Mouse (Mus musculus) lung, embryonic 14.5 days (tissue): ENCODE measurements at regions not wholly inside any gene's neighbourhood (a gene's known extent, or its start where the extent isn't known, plus 50 kb on each side); places are given as distances from the start of the nearest gene placed in this dataset.

Experiments used
- ATAC-seq: fragments of 200-750 bp; cut with Nextera tagmentation; 2 replicates; pipeline ENCODE4 v1.8.0; 2017; ENCODE audit warnings: mild to moderate bottlenecking, moderate TSS enrichment, moderate library complexity; ENCODE audit not compliant: insufficient read depth
- DNase-seq: peaks from one replicate; pipeline ENCODE4 v3.0.0-alpha.2; 2015
- H3K27ac ChIP-seq: fragments of 300-500 bp; sonication (generic); 2 replicates; pipeline ENCODE4 v1.5.1; 2014; ENCODE audit warnings: low read depth, mild to moderate bottlenecking, moderate library complexity
- H3K27me3 ChIP-seq: fragments of 300-500 bp; sonication (generic); 2 replicates; pipeline ENCODE4 v1.6.1; 2014; ENCODE audit warnings: low read length, control low read depth; ENCODE audit not compliant: insufficient read depth
- H3K36me3 ChIP-seq: fragments of 300-500 bp; sonication (generic); 2 replicates; pipeline ENCODE4 v1.6.1; 2014; ENCODE audit warnings: control low read depth; ENCODE audit not compliant: insufficient read depth
- H3K4me1 ChIP-seq: fragments of 300-500 bp; sonication (generic); 2 replicates; pipeline ENCODE4 v1.6.1; 2014; ENCODE audit warnings: antibody characterized with exemption, control low read depth; ENCODE audit not compliant: insufficient read depth
- H3K4me2 ChIP-seq: fragments of 300-500 bp; sonication (generic); 2 replicates; pipeline ENCODE4 v1.6.1; 2014; ENCODE audit warnings: mild to moderate bottlenecking
- H3K4me3 ChIP-seq: fragments of 300-500 bp; sonication (generic); 2 replicates; pipeline ENCODE4 v1.5.1; 2014; ENCODE audit warnings: low read depth, low read length
- H3K9ac ChIP-seq: fragments of 300-500 bp; sonication (generic); 2 replicates; pipeline ENCODE4 v1.6.1; 2014
- H3K9me3 ChIP-seq: fragments of 300-500 bp; sonication (generic); 2 replicates; pipeline ENCODE4 v1.6.1; 2016; ENCODE audit warnings: low read depth, low read length, control low read depth
- CTCF ChIP-seq: IDR thresholded peaks from 2 replicates; pipeline ENCODE4 v1.5.1; 2016; ENCODE audit warnings: antibody characterized with exemption, low read depth
- WGBS: fragments of 180-500 bp; shearing (Covaris S2); extraction: QIAGEN DNeasy Blood & Tissue Kit; methylation state at CpG from one replicate; pipeline ENCODE4 v1.1.7; 2014; 5-methylcytosine and 5-hydroxymethylcytosine counted together

DNA sequence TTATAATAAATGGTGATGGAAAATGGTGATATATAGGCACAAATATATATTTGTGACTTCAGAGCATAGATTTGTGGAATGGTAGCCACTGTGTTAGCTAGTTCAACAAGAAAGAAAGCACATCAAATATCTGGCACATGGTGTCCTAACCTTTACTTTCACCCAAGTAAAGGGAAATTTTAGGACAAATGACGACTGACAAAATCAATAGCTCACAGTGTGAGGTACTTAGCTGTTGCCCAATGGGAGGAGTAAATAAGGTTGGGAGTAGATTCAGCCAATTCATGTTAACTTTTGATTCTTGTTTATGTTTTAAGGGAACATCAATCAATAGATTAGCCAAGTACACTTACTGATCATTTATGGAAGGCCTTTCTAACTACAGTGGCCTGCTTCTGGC is 278.3 kb downstream of the Ppargc1a start:
- no peak overlapping the region for H3K4me2 ChIP-seq
- no peaks in the 10 kb centered on the region for H3K9me3 ChIP-seq
- H3K36me3 ChIP-seq, result no peaks in the 10 kb centered on the region
- no peaks in the 10 kb centered on the region for H3K4me1 ChIP-seq
- no peak overlapping the region for H3K27ac ChIP-seq
- 64% methylated on average over 1 of the region's 1 CpGs for WGBS
- no peak overlapping the region for H3K4me3 ChIP-seq
- no peak for TF ChIP-seq CTCF
- no peak overlapping the region for H3K9ac ChIP-seq
- no peak for ATAC-seq
- no peak for DNase-seq
- H3K27me3 ChIP-seq, result no peaks in the 10 kb centered on the region

DNA sequence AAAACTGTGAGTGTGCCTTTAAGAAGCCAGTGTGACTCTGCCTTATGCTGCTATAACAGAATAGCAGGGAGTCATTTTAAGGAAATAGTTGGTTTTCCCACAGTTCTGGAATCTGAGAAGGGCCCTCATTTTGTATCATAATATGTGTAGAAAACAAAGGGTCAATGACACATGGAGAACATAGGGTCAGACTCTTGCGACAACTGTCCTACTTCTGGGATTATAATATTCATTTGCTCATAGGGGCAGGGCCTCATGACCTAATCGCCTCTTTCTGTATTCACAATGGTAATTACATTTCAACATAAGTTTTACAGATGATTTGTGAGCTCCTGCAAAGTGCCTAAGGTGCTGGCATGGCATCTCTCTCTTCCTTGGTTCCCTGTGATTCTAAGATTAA is 279.3 kb downstream of the Ppargc1a start:
- no peak overlapping the region for H3K9ac ChIP-seq
- ATAC-seq (no peak), DNase-seq (no peak)
- H3K27ac ChIP-seq, result no peak overlapping the region
- H3K4me1 ChIP-seq, result no peaks in the 10 kb centered on the region
- no peaks in the 10 kb centered on the region for H3K36me3 ChIP-seq
- no peaks in the 10 kb centered on the region for H3K27me3 ChIP-seq
- no peaks in the 10 kb centered on the region for H3K9me3 ChIP-seq
- H3K4me3 ChIP-seq, result no peak overlapping the region
- no peak for TF ChIP-seq CTCF
- WGBS, result 78% methylated on average over 2 of the region's 2 CpGs
- H3K4me2 ChIP-seq, result no peak overlapping the region

DNA sequence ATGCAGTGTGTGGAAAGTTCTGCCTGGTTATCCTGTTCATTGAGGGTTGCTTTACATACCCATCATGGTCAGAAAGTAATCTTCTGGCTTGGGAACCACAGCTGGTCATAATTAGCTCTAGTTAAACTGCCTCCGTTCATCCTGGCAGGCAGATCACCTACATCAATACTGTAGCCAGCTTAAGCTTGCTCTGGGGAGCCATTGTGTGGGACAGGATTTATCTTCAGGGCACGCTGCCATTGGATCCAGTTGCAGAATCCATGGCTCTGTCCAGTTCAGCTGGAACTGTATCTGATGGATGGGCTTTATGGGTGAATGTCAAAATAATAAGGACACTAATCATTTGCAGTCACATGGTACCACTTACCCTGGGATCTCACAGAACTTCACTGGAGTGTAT is 326.4 kb downstream of the Ppargc1a start:
- Histone ChIP-seq H3K4me2 (no peak overlapping the region), H3K27ac (no peak overlapping the region), H3K4me1 (no peaks in the 10 kb centered on the region), H3K4me3 (no peak overlapping the region), H3K9me3 (no peaks in the 10 kb centered on the region), H3K9ac (no peak overlapping the region), H3K36me3 (no peaks in the 10 kb centered on the region), H3K27me3 (no peaks in the 10 kb centered on the region)
- 71% methylated on average over 2 of the region's 2 CpGs for WGBS
- ATAC-seq, result no peak
- TF ChIP-seq CTCF, result no peak
- no peak for DNase-seq

- WGBS, result 79% methylated on average over 2 of the region's 2 CpGs
- Histone ChIP-seq H3K4me3 (no peak overlapping the region), H3K4me1 (no peaks in the 10 kb centered on the region), H3K4me2 (no peak overlapping the region), H3K9me3 (no peaks in the 10 kb centered on the region), H3K36me3 (no peaks in the 10 kb centered on the region), H3K9ac (no peak overlapping the region), H3K27me3 (no peaks in the 10 kb centered on the region), H3K27ac (no peak overlapping the region)
- DNase-seq (no peak), ATAC-seq (no peak)
- TF ChIP-seq CTCF, result no peak
Observed at GRCm38 (mm10) chr5:51234004-51234355, 333.5 kb downstream of the Ppargc1a start.

GRCm38 (mm10) chr5:51233271-51234003 is 334.1 kb downstream of the Ppargc1a start:
- ATAC-seq (no peak), DNase-seq (no peak)
- H3K9me3 ChIP-seq, result no peaks in the 10 kb centered on the region
- no peaks in the 10 kb centered on the region for H3K36me3 ChIP-seq
- TF ChIP-seq CTCF, result no peak
- H3K27me3 ChIP-seq, result no peaks in the 10 kb centered on the region
- H3K4me1 ChIP-seq, result no peaks in the 10 kb centered on the region
- no peak overlapping the region for H3K9ac ChIP-seq
- no peak overlapping the region for H3K4me3 ChIP-seq
- no peak overlapping the region for H3K4me2 ChIP-seq
- H3K27ac ChIP-seq, result no peak overlapping the region
- 73% methylated on average over 5 of the region's 5 CpGs for WGBS

DNA sequence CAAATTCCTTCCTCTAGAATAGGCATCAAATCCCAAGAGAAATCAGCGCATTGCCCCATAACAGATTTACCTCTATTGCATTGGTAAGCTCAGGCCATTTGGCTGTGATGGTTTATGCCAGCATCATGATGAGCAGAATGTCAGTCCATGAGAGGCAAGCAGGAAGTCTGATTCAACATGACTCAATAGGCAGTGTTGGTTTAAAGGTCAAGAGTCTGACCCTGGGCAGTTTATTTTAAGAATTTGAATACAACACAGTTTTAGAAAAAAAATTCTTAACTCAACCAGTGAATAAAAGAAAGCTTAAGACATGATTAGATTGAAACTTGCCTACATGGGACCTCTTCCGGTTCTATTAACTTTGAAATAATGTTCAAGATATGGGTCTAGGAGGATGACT is 337.7 kb downstream of the Ppargc1a start:
- H3K4me3 ChIP-seq, result no peak overlapping the region
- DNase-seq (no peak), ATAC-seq (no peak)
- 92% methylated on average over 2 of the region's 2 CpGs for WGBS
- no peak overlapping the region for H3K4me2 ChIP-seq
- H3K9me3 ChIP-seq, result no peaks in the 10 kb centered on the region
- no peaks in the 10 kb centered on the region for H3K36me3 ChIP-seq
- no peaks in the 10 kb centered on the region for H3K4me1 ChIP-seq
- H3K27ac ChIP-seq, result no peak overlapping the region
- H3K9ac ChIP-seq, result no peak overlapping the region
- no peaks in the 10 kb centered on the region for H3K27me3 ChIP-seq
- TF ChIP-seq CTCF, result no peak

DNA sequence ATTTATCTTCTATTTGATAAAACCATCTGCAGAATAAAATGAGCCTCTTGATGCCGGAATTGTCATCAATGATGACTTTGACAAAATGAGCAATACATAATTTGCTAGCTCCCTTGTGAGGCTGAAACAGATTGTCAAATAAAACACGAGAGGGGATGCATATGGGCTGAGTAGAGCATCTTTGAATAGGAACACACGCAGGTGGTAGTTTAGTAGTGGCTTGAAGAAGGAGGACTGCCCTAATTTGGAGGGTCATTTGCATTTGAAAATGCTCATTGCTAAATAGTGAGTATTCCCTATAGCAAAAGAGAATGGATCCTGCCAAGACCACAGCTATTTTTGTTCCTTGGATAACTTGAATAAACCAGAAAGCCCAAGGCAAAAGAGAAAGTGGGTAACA is 339.5 kb downstream of the Ppargc1a start:
- H3K4me1 ChIP-seq, result no peaks in the 10 kb centered on the region
- H3K9me3 ChIP-seq, result no peaks in the 10 kb centered on the region
- no peak overlapping the region for H3K4me3 ChIP-seq
- 82% methylated on average over 3 of the region's 3 CpGs for WGBS
- no peak overlapping the region for H3K9ac ChIP-seq
- TF ChIP-seq CTCF, result no peak
- H3K36me3 ChIP-seq, result no peaks in the 10 kb centered on the region
- no peak overlapping the region for H3K4me2 ChIP-seq
- no peak for DNase-seq
- H3K27me3 ChIP-seq, result no peaks in the 10 kb centered on the region
- ATAC-seq, result no peak
- H3K27ac ChIP-seq, result no peak overlapping the region

GRCm38 (mm10) chr5:51203266-51203665 is 364.3 kb downstream of the Ppargc1a start:
- ATAC-seq (no peak), DNase-seq (no peak)
- no peak overlapping the region for H3K4me2 ChIP-seq
- H3K4me3 ChIP-seq, result no peak overlapping the region
- H3K9ac ChIP-seq, result no peak overlapping the region
- no peaks in the 10 kb centered on the region for H3K27me3 ChIP-seq
- no peak for TF ChIP-seq CTCF
- 88% methylated on average over 1 of the region's 1 CpGs for WGBS
- H3K4me1 ChIP-seq, result no peaks in the 10 kb centered on the region
- no peak overlapping the region for H3K27ac ChIP-seq
- H3K9me3 ChIP-seq, result no peaks in the 10 kb centered on the region
- no peaks in the 10 kb centered on the region for H3K36me3 ChIP-seq
